Mouse (Mus musculus) spleen, embryonic (tissue): Measurements from ENCODE around the gene Eng.

Experiments
- CTCF ChIA-PET: fragments of 350-600 bp; sonication (Branson Sonifier 250); formaldehyde crosslinking; loops from one replicate; lab custom pipeline; 2022; lab: Charles Lee

Eng gene

GRCm38 (mm10) chr2:32705018-32705417, 58.6 kb downstream of the Eng start:
- CTCF ChIA-PET = no interaction called here

DNA sequence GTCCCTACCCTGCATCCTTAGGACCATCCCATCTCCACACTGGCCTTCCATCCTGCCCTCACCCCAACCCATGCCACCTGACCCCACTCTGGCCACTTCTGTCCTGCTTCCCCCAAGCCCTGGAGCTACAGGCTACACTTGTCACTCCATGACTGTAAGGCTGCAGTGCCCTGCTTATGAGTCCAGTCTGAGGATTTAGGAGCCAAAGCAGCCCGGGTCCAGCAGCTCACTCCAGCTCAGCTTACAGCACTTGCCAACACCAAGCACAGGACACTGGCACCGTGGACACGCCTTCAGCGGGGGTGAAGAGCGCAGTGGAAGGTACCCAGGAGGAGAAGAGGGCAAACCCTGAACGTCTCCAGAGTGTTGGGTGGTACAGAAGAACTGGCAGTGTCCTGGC, 60.6 kb downstream of the Eng start:
- CTCF ChIA-PET = no interaction called here

- CTCF ChIA-PET = interaction anchor here (0.6 to 1.2 kb wide), 6 partner anchors 11 to 142 kb away, joined by 3 read pairs; no protein-coding TSS in a partner anchor
Measured at GRCm38 (mm10) chr2:32708643-32709042, 62.2 kb downstream of the Eng start.

DNA sequence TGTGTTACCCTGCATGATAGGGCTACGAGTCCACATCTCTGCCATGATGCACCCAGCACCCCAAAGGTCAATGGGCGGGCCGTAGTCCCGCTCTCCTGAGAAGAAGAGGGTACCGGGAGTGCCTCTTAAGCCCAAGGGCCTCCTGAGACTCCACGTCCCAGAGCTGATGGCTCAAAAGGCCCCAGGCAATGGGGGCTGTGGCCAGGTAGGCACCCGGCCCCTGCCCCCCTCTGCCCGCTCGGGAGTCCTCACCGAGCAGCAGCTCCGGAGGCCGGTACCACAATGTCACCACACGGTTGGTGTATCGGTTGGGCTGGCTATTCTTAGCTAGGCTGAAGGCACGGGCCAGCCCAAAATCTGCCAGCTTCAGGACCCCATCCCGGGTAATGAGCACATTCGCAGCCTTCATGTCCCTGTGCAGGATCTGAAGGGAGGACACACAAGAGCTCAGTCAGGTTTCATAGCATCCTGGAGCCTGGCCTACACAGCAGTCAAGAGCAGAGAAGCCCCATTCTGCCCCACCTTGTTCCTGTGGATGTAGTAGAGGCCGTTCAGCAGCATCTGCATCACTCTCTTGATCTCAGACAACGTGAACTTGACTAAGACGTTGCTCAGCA, 63.2 kb downstream of the Eng start:
- CTCF ChIA-PET = no interaction called here

- CTCF ChIA-PET = no interaction called here
Measured at GRCm38 (mm10) chr2:32710425-32710824, 64.0 kb downstream of the Eng start.

DNA sequence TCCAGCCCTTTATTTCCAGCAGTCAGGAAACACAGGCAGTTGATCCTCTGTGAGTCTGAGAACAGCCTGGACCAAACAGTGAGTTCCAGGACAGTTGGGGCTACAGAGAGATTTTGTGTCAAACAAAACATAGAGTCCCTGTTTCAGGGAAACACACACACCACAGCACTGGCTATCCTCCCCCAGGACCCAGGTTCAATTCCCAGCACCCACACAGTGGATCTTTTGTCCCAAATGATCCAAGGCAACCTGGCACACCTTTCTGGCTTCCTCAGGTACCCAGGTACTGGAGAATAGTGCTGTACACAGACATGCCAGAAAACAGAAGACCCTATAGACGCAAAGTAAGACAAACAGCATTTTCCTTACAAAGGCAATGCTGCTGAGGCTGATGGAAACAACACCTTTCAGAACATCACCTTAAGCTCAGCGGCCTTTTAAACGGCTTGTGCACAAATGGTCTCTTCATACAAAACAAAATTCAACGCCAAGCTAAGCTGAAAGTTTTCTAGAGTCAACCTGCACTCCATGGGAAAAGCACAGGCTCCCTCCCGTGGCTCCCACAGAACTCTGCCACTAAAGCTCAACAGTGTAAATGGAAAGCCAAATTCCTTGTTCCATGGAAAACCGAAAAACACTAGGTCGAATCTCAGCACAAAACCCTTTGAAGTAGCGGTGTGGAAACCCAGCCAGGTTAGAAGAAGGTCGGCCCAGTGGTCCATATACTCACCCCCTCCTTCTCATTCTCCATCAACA, 65.1 kb downstream of the Eng start:
- CTCF ChIA-PET = no interaction called here

- CTCF ChIA-PET = interaction anchor here (0.5 kb wide), 1 partner anchor 64 kb away, joined by 3 read pairs; no protein-coding TSS in a partner anchor
Measured at GRCm38 (mm10) chr2:32712108-32712551, 65.7 kb downstream of the Eng start.

DNA sequence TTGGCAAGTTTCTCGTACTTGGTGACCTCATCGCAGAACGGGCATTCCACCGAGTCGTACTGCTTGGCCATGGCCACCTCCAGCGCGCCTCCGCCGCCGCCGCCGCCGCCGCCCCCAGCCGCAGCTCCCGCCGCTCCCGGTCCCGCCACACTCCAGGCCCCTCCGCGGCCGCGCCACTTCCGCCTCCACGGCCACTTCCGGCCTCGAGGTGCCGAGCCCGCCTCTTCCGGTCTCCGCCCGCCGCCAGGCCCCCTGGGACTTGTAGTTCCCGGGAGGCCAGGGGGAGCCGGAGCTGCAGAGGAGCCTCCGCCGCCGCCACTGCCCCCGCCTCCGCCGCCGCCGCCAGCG, 66.2 kb downstream of the Eng start:
- CTCF ChIA-PET = interaction anchor here (0.5 kb wide), 1 partner anchor 64 kb away, joined by 3 read pairs; no protein-coding TSS in a partner anchor

DNA sequence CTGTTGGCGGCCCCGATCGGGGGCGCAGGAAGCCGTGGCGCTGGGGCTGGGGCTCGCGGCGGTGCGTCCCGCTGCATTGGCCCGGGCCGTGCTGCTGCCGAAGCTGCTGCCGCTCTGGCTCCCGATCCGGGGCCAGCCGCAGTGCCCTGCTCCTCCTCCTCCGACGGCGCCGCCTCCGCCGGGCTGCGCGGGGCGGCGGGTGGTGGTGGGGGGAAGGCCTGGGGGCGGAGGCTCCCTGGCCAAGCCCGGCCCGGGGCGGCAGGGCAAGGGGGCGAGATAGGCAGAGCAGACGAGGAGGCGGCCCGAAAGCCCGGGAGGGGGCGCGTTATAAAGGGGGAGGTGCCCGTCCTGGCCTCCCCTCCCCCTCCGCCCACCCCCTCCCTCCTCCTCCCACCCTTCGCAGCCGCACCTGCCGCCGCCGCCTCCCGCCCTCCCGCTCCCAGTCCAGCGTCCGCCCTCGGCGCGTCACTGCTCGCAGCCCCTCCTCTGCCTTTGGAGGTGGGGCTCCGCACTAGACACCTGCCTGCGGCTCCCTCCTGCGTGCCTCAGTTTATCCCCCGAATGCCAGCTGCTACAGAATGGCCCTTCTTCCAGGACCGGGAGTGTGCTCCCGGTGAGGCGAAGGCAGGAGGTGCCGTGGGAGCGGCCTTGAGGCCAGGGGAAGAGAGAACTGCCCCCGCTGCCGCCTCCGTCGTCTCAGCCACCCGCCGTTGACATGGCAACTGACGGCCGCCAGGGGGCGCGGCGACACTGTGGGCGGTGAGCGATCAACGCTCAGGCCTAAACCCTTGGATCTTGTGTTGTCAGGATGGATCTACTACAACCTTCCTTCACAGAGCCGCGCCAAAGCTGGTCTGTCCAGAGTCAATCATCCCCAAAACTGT, 66.8 kb downstream of the Eng start, which contains the start of gene Cdk9:
Cdk9 (minus strand) TSS at position 143 of the 884 bp plus-strand sequence.
- CTCF ChIA-PET = interaction anchor here (0.8 to 2.3 kb wide), 3 partner anchors 14 to 39 kb away, joined by 3 to 13 read pairs (median 4); no protein-coding TSS in a partner anchor

GRCm38 (mm10) chr2:32714117-32714986, 68.0 kb downstream of the Eng start:
- CTCF ChIA-PET = interaction anchor here (1.2 to 2.3 kb wide), 3 partner anchors 10 to 38 kb away, joined by 3 to 13 read pairs (median 4); no protein-coding TSS in a partner anchor

GRCm38 (mm10) chr2:32714987-32715425, 68.6 kb downstream of the Eng start:
- CTCF ChIA-PET = interaction anchor here (1.5 to 2.3 kb wide), 2 partner anchors 9 to 12 kb away, joined by 4 to 13 read pairs; no protein-coding TSS in a partner anchor

DNA sequence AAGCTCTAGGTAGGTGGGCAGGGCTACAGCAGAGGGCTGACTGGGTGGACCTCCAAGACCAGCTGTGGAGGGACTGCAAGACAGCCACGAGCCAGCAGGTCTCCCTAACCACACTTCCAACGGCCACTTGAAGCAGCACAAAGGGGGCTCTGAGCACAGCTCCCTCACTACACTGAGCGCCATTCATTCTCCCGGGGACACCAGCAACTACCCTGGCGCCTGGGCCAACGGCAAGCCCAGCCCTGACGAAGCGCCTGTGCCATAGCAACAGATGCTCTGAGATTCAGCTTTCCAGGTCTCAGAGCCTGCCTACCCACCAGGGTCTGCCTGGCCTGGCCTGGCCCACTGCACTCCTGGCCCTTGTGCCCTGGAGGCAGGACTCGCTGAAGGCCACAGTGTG, 72.4 kb downstream of the Eng start:
- CTCF ChIA-PET = no interaction called here

- CTCF ChIA-PET = interaction anchor here (0.7 kb wide), 1 partner anchor 14 kb away, joined by 6 read pairs; no protein-coding TSS in a partner anchor
Measured at GRCm38 (mm10) chr2:32720053-32720452, 73.7 kb downstream of the Eng start.

- CTCF ChIA-PET = interaction anchor here (0.5 to 0.7 kb wide), 2 partner anchors 15 to 18 kb away, joined by 3 to 6 read pairs; no protein-coding TSS in a partner anchor
Measured at GRCm38 (mm10) chr2:32720681-32721229, 74.4 kb downstream of the Eng start, which contains the start of gene Sh2d3c. Sh2d3c (plus strand) TSS chr2:32721055.

DNA sequence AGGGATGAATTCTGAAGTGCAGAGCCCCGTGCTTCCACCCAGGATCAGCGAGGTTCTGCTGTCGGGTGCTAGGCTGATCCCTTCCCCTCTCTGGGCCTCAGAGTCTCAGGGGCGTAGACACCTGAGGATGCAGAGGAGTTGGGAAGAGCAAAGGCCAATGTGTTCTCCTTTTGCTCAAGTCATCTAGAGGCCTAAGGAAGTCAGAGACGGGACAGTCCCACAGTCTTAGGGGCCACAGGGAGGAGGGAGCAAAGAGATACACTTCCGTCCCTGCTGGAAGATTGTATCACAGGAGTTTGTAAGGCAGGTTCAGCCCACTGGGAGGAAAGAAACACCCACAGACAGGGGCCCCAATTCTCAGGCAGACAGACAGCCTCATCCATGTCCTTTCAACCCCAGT, 75.7 kb downstream of the Eng start:
- CTCF ChIA-PET = interaction anchor here (0.6 kb wide), 1 partner anchor 56 kb away, joined by 6 read pairs; no protein-coding TSS in a partner anchor

DNA sequence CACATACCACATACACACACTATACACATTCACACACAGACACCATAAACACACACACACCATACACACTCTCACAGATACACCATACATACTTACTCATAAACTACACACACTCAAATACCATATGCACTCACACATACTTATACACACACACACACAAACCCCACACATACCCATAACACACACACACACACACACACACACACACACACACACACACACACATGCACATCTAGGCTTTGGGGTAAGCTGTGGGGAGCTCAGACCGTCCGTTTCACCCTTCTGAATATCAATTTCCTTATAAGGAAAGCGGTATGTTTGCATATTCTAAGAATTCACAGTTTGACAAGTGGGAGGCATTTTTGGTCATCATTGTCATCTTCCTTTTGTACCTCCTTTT, 76.2 kb downstream of the Eng start:
- CTCF ChIA-PET = interaction anchor here (0.6 kb wide), 1 partner anchor 55 kb away, joined by 6 read pairs; no protein-coding TSS in a partner anchor

GRCm38 (mm10) chr2:32724149-32724548, 77.8 kb downstream of the Eng start:
- CTCF ChIA-PET = interaction anchor here (0.6 to 1.2 kb wide), 2 partner anchors 9 to 135 kb away, joined by 3 to 4 read pairs; no protein-coding TSS in a partner anchor

DNA sequence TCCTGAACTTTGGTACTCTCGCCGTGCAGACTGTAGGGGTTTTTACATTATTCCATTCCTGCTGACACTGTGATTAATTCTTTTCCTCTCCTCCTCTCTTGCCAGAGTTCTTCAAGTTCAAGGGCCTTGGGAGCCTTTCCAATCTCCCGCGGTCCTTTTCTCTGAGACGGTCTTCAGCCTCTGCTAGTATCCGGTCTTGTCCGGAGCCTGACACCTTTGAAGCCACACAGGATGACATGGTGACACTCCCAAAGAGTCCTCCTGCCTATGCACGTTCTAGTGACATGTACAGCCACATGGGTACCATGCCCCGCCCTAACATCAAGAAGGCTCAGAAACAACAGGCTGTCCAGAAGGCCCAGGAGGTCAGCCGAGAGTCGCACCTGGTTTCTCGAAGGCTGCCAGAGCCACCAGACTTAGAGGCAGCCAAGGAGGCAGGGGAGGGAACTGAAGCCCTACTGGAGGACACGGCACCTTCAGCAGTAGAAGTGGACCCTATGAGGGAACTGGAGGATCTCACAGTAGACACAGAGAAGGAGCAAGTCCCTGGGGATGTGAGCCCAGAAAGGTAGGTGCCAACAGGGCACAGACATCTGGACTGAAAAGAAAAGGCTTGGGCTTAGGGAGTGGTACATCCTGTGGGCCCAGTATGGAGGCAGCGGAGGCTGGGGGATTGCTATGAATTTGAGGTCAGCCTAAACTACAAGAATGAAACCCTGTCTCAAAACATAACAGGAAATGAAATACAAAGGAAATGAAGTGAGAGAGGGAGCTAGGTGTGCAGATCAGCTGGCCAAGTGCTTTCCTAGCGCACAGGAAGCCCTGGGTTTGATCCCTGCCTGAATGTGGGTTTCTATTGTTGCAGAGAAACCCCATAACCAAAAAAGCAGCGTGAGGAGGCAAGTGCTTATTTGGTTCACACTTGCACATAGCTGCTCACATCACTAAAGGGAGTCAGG, 78.7 kb downstream of the Eng start:
- CTCF ChIA-PET = no interaction called here
